Mouse (Mus musculus) fibroblast of lung, adult 2 months (primary cell): ENCODE data around the gene Vmn1r220.
"Not testable (repeated sequence)": the region's sequence is repeated elsewhere in the genome, so short reads cannot be mapped to it uniquely, and the experiment has no call there.

ENCODE experiments used
- DNase-seq: peaks from one replicate; pipeline ENCODE4 v3.0.0-alpha.2; 2011; ENCODE audit warnings: low read depth

The Vmn1r220 gene

GRCm38 (mm10) chr13:23187875-23188274 lies at the start of gene Vmn1r220:
Gene Vmn1r220 (minus strand): TSS chr13:23187975.
- no peak for DNase-seq

GRCm38 (mm10) chr13:23235847-23236246 lies 48.1 kb upstream of the Vmn1r220 start, which contains the start of gene Vmn1r222:
Gene Vmn1r222 (minus strand): TSS chr13:23235947.
- not testable (repeated sequence) for DNase-seq

GRCm38 (mm10) chr13:23213827-23214226 lies 26.1 kb upstream of the Vmn1r220 start, which contains the start of gene Vmn1r221:
Gene Vmn1r221 (plus strand): TSS chr13:23214127.
- DNase-seq = not testable (repeated sequence)

GRCm38 (mm10) chr13:23203885-23204284 lies 16.1 kb upstream of the Vmn1r220 start:
- DNase-seq = not testable (repeated sequence)

- not testable (repeated sequence) for DNase-seq
These were observed 21.3 kb downstream of the Vmn1r220 start for GRCm38 (mm10) chr13:23166471-23166870.

- DNase-seq = no peak
These were observed 28.8 kb downstream of the Vmn1r220 start, which contains the start of gene Vmn1r219 for GRCm38 (mm10) chr13:23159012-23159411. Gene Vmn1r219 (plus strand): TSS chr13:23159312.

- DNase-seq = no peak
These were observed 29.9 kb downstream of the Vmn1r220 start for GRCm38 (mm10) chr13:23157848-23158247.

GRCm38 (mm10) chr13:23138880-23139279 lies 48.9 kb downstream of the Vmn1r220 start:
- DNase-seq = no peak

- no peak for DNase-seq
These were observed 54.3 kb downstream of the Vmn1r220 start for GRCm38 (mm10) chr13:23133501-23133900.

GRCm38 (mm10) chr13:23133099-23133498 lies 54.7 kb downstream of the Vmn1r220 start, which contains the start of gene Vmn1r218:
Gene Vmn1r218 (plus strand): TSS chr13:23133155.
- no peak for DNase-seq
